Mouse (Mus musculus) forebrain, postnatal 0 days (tissue): ENCODE data around the gene Akap13. TPM values are rescaled to one million over a fixed set of nuclear protein-coding genes. Genes with fewer than 3 reads are reported as not detected.
A peak's percentile ranks its signal among the peaks of the same experiment; 100 is the strongest.
"Not testable (repeated sequence)": the region's sequence is repeated elsewhere in the genome, so short reads cannot be mapped to it uniquely, and the experiment has no call there.

Experiments
- ATAC-seq: fragments of 200-750 bp; cut with Nextera tagmentation; 2 replicates; pipeline ENCODE4 v1.8.0; 2017; ENCODE audit warnings: mild to moderate bottlenecking, moderate library complexity
- DNase-seq: peaks from one replicate; pipeline ENCODE4 v3.0.0-alpha.2; 2015
- H3K27ac ChIP-seq: fragments of 300-500 bp; sonication (generic); 2 replicates; pipeline ENCODE4 v1.5.1; 2014; ENCODE audit warnings: low read depth, mild to moderate bottlenecking, antibody characterized with exemption, low read length, moderate library complexity, mixed read lengths
- H3K27me3 ChIP-seq: fragments of 300-500 bp; sonication (generic); 2 replicates; pipeline ENCODE4 v1.6.1; 2014; ENCODE audit warnings: mild to moderate bottlenecking, low read length, mixed read lengths; ENCODE audit not compliant: insufficient read depth
- H3K36me3 ChIP-seq: fragments of 300-500 bp; sonication (generic); 2 replicates; pipeline ENCODE4 v1.6.1; 2014; ENCODE audit warnings: mild to moderate bottlenecking, moderate library complexity; ENCODE audit not compliant: insufficient read depth
- H3K4me1 ChIP-seq: fragments of 300-500 bp; sonication (generic); 2 replicates; pipeline ENCODE4 v1.6.1; 2014; ENCODE audit warnings: antibody characterized with exemption; ENCODE audit not compliant: insufficient read depth
- H3K4me2 ChIP-seq: fragments of 300-500 bp; sonication (generic); 2 replicates; pipeline ENCODE4 v1.6.1; 2014; ENCODE audit warnings: low read depth, mild to moderate bottlenecking, moderate library complexity
- H3K4me3 ChIP-seq: fragments of 300-500 bp; sonication (generic); 2 replicates; pipeline ENCODE4 v1.5.1; 2014; ENCODE audit warnings: low read depth, low read length, mixed read lengths
- H3K9ac ChIP-seq: fragments of 300-500 bp; sonication (generic); 2 replicates; pipeline ENCODE4 v1.6.1; 2014; ENCODE audit warnings: mild to moderate bottlenecking
- H3K9me3 ChIP-seq: fragments of 300-500 bp; sonication (generic); 2 replicates; pipeline ENCODE4 v1.6.1; 2016; ENCODE audit warnings: low read length
- CTCF ChIP-seq: sonication (generic); IDR thresholded peaks from 2 replicates; pipeline ENCODE4 v1.5.1; 2016; ENCODE audit warnings: antibody characterized with exemption, control low read depth, low read depth
- WGBS: fragments of 180-500 bp; shearing (Covaris S2); extraction: QIAGEN DNeasy Blood & Tissue Kit; methylation state at CpG from one replicate; pipeline ENCODE4 v1.1.7; 2014; 5-methylcytosine and 5-hydroxymethylcytosine counted together
- polyA plus RNA-seq: library from polyadenylated mRNA; unstranded; fragments of >200 nt; fragmentation: Nextera tagmentation; extraction: Ambion mirVana; gene quantifications from 2 replicates; pipeline ENCODE4 v1.2.1, GENCODE M21; 2015
- total RNA-seq: library from RNA; depleted of rRNA; stranded (reverse); fragments of >200 nt; gene quantifications from 2 replicates; pipeline ENCODE4 v1.2.3, GENCODE M21; 2014

Akap13 gene
- total and polyA plus RNA-seq, 2 experiments from 2014 or later, result 9.1 to 16.2 TPM

DNA sequence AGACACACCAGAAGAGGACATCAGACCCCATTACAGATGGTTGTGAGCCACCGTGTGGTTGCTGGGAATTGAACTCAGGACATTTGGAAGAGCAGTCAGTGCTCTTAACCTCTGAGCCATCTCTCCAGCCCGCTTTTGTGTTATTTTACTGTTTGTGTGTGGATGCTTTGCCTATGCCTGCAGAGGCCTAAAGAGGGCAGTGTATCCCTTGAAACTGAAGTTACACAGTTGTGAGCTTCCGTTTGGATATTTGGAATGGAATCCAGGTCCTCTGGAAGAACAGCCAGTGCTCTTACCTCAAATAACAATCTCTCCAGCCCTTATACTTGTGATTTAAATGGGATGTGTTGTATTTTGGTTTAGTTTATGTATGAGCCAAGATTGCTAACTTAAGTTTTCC is 290.6 kb downstream of the Akap13 start:
- DNase-seq, result peak; percentile 25
- not testable (repeated sequence) for H3K27ac ChIP-seq, H3K4me1 ChIP-seq, ATAC-seq, H3K9me3 ChIP-seq, H3K4me2 ChIP-seq, H3K27me3 ChIP-seq, H3K4me3 ChIP-seq, H3K36me3 ChIP-seq, H3K9ac ChIP-seq
- TF ChIP-seq CTCF, result peak; percentile 64
- WGBS, result 55% methylated on average over 3 of the region's 3 CpGs

DNA sequence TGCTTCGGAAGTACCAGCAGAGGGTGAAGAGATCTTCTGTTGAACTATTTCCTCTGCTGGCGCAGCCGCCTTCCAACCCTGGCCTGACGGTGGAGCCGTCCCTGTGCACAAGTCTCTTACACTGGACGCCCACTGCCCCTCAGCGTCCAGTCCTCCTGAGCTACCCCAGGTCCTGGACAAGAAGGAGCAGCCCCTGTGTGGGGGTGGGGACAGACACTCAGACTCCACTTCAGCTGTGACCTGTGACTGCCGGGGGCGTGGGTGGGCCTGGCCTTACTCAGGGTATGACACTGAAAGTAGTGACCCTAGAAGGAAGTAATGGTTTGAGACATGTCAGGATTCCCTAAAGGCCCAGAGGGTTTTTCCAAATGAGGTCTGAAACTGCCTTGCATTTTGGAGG is 295.2 kb downstream of the Akap13 start:
- ATAC-seq (no peak), DNase-seq (no peak)
- Histone ChIP-seq H3K9me3 (no peaks in the 10 kb centered on the region), H3K27me3 (no peaks in the 10 kb centered on the region), H3K27ac (no peak overlapping the region), H3K9ac (no peak overlapping the region), H3K36me3 (no peaks in the 10 kb centered on the region; the same call in 1 of the 2 replicates), H3K4me1 (no peaks in the 10 kb centered on the region), H3K4me3 (no peak overlapping the region), H3K4me2 (no peak overlapping the region)
- TF ChIP-seq CTCF, result no peak
- 87% methylated on average over 9 of the region's 9 CpGs for WGBS

DNA sequence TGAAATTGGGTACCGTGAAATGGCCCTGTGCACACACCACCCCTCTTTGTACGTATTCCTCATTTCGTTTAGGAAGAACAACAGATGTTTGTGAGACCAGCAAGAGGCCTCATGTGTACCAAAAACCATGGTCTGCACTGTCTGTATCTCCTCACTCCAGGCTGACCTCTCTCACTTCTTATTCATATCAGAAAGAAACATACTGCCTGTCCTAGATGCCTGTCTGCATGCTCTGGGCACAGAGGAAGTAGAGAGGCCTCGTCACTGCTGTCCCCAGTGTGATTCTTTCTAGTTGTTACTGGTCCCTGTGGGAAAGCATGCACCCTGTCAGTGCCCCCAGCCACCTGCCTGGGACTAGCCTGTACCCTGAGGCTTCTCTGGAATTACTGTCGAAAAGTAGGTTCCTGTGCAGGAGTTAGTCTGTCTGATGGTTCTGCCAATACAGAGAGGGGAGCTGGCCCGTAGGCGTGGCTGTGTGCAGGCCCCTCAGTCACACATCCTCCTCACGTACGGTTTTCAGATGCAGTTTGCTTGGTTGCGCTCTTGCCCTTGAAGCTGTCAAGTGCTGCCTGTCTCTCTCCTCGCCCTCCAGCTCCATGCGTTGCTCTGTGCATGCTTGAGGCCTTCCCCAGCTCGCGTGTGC is 295.9 kb downstream of the Akap13 start:
- H3K27me3 ChIP-seq, result no peaks in the 10 kb centered on the region
- ATAC-seq, result no peak
- no peak overlapping the region for H3K27ac ChIP-seq
- H3K4me3 ChIP-seq, result no peak overlapping the region
- no peak for TF ChIP-seq CTCF
- WGBS, result 90% methylated on average over 14 of the region's 14 CpGs
- no peak overlapping the region for H3K4me2 ChIP-seq
- DNase-seq, result no peak
- H3K9ac ChIP-seq, result no peak overlapping the region
- H3K4me1 ChIP-seq, result no peaks in the 10 kb centered on the region
- H3K9me3 ChIP-seq, result no peaks in the 10 kb centered on the region
- no peaks in the 10 kb centered on the region; the same call in 1 of the 2 replicates for H3K36me3 ChIP-seq

DNA sequence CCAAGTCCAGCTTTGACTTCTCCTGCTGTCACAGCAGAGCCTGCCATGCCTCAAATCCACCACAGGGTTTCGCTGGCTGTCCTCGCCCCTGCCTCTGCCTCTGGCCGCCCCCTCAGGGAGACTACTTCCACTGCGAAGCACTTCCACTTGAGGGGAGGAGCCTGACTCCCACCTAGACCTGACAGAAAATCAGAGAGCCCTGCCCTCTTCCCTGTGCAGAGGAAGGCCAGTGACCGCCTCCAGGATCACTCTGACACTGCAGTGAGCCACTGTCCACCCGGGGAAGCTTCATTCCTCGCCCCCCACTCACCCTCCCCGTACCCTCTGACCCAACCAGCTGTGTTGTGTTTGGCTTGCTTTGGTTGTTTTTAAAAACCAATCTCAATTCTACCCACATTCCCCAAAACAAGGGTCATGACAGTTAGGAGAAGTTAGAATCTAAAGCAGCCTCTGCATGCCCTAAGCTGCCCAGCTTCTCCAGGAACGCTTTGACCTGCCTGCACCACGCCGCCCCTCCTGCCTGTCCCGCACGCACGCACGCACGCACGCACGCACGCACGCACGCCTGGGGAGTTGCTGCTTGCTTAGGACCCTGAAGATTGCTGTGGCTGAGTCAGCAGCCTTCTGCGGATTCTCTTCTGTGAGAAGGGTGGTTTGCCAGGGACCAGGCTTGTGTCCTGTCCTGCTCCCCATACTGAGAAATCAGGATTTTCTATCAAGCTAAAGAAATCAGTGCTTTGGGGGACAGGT is 297.3 kb downstream of the Akap13 start:
- WGBS, result 67% methylated on average over 22 of the region's 22 CpGs
- Histone ChIP-seq H3K4me1 (no peaks in the 10 kb centered on the region), H3K36me3 (no peaks in the 10 kb centered on the region; the same call in 1 of the 2 replicates), H3K9me3 (no peaks in the 10 kb centered on the region), H3K4me3 (no peak overlapping the region), H3K9ac (no peak overlapping the region), H3K4me2 (no peak overlapping the region), H3K27ac (no peak overlapping the region), H3K27me3 (no peaks in the 10 kb centered on the region)
- DNase-seq (no peak), ATAC-seq (no peak)
- peak; percentile 41 for TF ChIP-seq CTCF

DNA sequence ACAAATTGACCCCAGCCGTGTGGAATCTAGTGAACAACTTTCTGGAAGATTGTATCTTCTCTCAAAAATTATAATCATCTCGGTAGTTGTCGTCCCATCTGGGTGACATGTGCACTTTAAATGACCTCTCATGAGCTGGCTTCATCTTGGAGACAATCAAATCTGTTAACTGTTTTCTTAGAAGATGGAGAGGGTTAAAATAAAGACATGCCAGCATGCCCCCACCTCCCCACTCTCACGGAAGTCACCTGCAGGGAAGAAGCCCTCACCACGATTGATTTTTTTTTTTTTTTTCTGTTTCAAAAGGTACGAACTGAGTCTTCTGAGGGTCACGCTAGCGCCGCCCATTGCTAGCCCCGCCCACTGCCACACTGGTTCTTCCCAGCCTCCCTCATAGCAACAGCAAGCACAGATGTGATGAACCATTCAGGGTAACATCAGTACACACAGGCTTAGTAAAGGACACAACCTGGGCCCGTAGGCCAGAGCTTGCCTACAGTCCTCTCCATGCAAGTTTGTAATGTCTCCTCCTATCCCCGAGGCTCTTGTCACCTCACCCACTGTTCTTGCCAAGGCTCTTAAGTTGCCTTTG is 298.0 kb downstream of the Akap13 start:
- TF ChIP-seq CTCF, result no peak
- no peaks in the 10 kb centered on the region for H3K27me3 ChIP-seq
- H3K27ac ChIP-seq, result no peak overlapping the region
- ATAC-seq (no peak), DNase-seq (no peak)
- H3K9ac ChIP-seq, result no peak overlapping the region
- no peak overlapping the region for H3K4me2 ChIP-seq
- no peaks in the 10 kb centered on the region for H3K36me3 ChIP-seq
- no peak overlapping the region for H3K4me3 ChIP-seq
- H3K9me3 ChIP-seq, result no peaks in the 10 kb centered on the region
- 42% methylated on average over 12 of the region's 12 CpGs for WGBS
- no peaks in the 10 kb centered on the region for H3K4me1 ChIP-seq

DNA sequence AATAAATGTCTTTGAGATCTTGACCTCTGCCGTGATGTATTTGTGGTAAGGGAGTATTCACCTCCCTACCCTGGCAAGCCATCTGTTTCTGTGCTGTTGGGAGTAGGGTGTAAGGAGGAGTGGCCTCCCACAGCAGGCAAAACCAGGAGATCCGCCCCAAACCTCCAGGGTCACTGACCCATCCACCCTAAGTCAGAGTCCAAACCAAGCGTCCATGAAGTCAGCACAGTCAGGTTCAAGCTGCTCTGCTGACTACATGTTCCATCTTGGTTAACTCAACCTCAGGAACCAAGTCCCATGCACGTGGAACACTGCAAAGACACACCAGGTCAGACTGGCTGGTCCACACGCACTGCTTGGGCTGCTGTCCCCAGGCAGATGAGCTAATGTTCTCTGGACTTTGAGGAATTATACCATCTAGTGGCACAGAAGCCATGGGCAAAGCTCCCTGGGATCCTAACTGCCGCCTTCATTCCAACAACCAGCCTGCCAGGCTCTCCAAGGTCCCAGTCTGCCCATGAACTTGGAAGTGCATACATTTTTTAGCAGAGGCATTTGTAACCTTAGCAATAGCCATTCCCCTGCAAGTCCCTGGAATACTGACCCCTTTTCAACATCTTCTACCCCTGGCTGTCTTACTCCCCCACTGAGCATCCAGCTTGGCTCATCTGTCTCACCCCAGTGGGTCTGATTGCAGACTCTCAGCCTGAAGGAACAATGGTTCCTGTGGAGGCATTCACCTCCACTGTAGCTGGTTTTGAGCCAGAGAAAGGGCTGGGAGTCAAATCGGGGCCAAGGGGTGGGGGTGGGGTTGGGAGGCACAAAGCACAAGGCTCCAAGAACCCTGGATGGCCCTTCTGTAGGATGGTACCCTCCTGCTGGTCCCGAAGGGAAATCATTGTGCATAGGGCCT is 299.5 kb downstream of the Akap13 start:
- ATAC-seq, result peak; percentile 67
- no peak for TF ChIP-seq CTCF
- Histone ChIP-seq H3K4me3 (no peak overlapping the region), H3K27me3 (no peaks in the 10 kb centered on the region), H3K36me3 (no peaks in the 10 kb centered on the region), H3K9me3 (no peaks in the 10 kb centered on the region), H3K4me1 (no peaks in the 10 kb centered on the region), H3K27ac (peak overlapping the region; percentile 57; the same call in 1 of the 2 replicates), H3K9ac (no peak overlapping the region), H3K4me2 (no peak overlapping the region)
- 42% methylated on average over 8 of the region's 8 CpGs for WGBS
- peak; percentile 13 for DNase-seq
